Mouse (Mus musculus): ENCODE results near the gene Ppard. TPM values are rescaled to one million over a fixed set of nuclear protein-coding genes. Genes with fewer than 3 reads are reported as not detected.

Gene Ppard
- polyA plus RNA-seq, 1 experiment from 2014 or later: 1.1 TPM

DNA sequence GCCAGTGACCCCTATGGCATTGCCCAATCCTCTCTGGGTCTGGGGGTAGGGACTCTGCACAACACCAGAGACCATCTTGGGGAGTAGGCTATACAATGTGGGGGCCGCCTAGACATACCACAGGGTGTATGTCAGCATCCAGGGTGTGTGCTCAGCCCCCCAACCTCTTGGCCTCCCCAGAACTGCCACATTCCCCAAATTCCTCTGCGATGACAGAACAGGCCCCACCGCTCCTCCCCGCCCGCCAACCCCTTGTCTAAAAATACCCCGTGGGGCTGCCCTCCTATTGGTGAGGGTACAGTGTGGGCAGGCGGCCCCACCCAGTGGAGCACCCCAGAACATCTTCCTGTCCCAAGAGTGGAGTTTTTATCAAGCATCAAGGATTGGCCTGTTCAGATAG is 108.1 kb downstream of the Ppard start:
- ATAC-seq: no peak
- Histone ChIP-seq H3K27me3 (replicated peaks; ENCODE audit: control insufficient read depth, insufficient read depth, low read length) (no peaks in the 10 kb centered on the region; the same call in 1 of the 2 replicates), H3K9me3 (ENCODE audit: control insufficient read depth, low read length) (no peaks in the 10 kb centered on the region), H3K36me3 (ENCODE audit: control insufficient read depth, insufficient read depth, low read length) (no peaks in the 10 kb centered on the region), H3K9ac (ENCODE audit: low read depth, low read length) (peak overlapping the region; percentile 57; the same call in 1 of the 2 replicates), H3K4me1 (ENCODE audit: control insufficient read depth, insufficient read depth, low read depth, low read length) (peaks cover 13% of the 10 kb centered on the region), H3K4me3 (ENCODE audit: low read length) (no peak overlapping the region), H3K4me2 (ENCODE audit: low read length) (peak overlapping the region; percentile 54), H3K27ac (ENCODE audit: low read depth, low read length) (no peak overlapping the region)
- WGBS: 77% methylated on average over 7 of the region's 7 CpGs

DNA sequence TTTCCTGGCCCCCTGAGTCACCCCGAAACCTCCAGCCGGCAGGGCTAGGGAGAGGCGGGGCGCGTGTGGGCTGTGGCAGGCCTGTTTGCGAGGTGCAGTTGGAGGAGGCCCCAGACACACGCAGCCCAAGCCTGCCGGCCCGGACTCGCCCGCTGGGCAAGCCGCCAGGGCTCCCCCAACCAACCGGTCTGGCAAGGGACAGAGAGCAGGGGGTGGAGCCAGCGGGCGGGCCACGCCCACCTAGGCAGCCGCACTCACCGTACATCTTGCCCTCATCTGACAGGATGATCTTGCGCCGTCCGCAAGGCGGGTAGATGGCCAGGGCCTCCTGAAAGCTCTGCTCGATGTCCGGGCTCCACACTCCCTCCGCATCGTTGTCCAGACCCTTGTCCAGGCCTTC is 108.6 kb downstream of the Ppard start:
- peak overlapping the region; percentile 29 for H3K4me3 ChIP-seq (ENCODE audit: low read length)
- peak overlapping the region; percentile 57 for H3K9ac ChIP-seq (ENCODE audit: low read depth, low read length)
- no peaks in the 10 kb centered on the region for H3K9me3 ChIP-seq (ENCODE audit: control insufficient read depth, low read length)
- H3K36me3 ChIP-seq (ENCODE audit: control insufficient read depth, insufficient read depth, low read length): no peaks in the 10 kb centered on the region
- peaks cover 18% of the 10 kb centered on the region for H3K4me1 ChIP-seq (ENCODE audit: control insufficient read depth, insufficient read depth, low read depth, low read length)
- H3K27ac ChIP-seq (ENCODE audit: low read depth, low read length): no peak overlapping the region
- 4% methylated on average over 26 of the region's 26 CpGs for WGBS
- no peaks in the 10 kb centered on the region; the same call in 1 of the 2 replicates for H3K27me3 ChIP-seq (replicated peaks; ENCODE audit: control insufficient read depth, insufficient read depth, low read length)
- peak overlapping the region; percentile 54 for H3K4me2 ChIP-seq (ENCODE audit: low read length)
- peak; percentile 77 for ATAC-seq

DNA sequence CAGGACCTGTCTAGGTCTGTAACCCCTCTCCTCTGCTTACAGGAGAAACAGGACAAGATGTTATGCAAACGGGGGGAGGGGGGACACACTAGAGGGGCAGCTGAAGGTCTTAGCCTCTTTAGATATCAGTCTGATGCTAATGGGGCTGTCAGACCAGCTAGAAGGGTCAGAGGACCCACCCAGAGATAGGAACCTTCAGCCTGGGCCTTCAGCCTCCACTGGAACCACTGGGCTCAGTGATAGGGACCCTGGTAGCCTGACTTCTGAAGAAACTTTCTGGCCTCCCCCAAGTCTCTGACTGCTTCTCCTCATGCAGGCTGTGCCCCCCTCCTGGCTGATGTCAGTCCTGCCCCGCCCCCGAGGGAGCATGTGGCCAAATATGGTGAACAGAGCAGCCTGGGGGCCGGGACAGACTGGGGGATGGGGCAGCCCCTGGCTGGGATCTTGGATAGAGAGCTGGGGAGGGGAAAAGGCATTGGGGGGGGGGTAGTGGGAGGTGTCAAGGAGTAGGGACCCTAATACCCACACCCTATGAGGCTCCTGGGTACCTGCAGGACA is 111.6 kb downstream of the Ppard start:
- H3K9ac ChIP-seq (ENCODE audit: low read depth, low read length): no peak overlapping the region
- H3K4me1 ChIP-seq (ENCODE audit: control insufficient read depth, insufficient read depth, low read depth, low read length): peaks cover 18% of the 10 kb centered on the region
- H3K4me2 ChIP-seq (ENCODE audit: low read length): no peak overlapping the region
- no peak for ATAC-seq
- peaks cover 3% of the 10 kb centered on the region; the same call in 1 of the 2 replicates for H3K27me3 ChIP-seq (replicated peaks; ENCODE audit: control insufficient read depth, insufficient read depth, low read length)
- no peak overlapping the region for H3K4me3 ChIP-seq (ENCODE audit: low read length)
- no peak overlapping the region for H3K27ac ChIP-seq (ENCODE audit: low read depth, low read length)
- H3K9me3 ChIP-seq (ENCODE audit: control insufficient read depth, low read length): no peaks in the 10 kb centered on the region
- H3K36me3 ChIP-seq (ENCODE audit: control insufficient read depth, insufficient read depth, low read length): no peaks in the 10 kb centered on the region
- 43% methylated on average over 4 of the region's 4 CpGs for WGBS

DNA sequence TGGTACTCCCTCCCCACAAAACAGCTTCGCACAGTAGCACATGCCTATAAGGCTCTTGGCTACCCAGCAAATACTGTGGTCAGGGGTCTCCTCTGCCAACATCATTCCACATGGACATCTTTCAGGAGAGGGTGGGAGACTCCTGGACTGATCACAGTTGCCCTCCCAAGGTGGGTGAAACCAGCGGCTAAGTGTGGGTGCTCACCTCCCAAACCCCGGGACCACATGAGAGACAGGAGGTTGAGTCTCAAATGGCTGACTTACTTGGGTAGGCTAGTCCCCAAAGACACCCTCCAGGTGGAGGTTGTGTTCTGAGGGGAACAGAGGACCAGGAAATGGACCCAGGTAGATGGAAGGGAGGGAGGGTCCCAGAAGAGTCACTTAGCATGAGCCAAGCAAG is 112.2 kb downstream of the Ppard start:
- no peak overlapping the region for H3K9ac ChIP-seq (ENCODE audit: low read depth, low read length)
- no peak overlapping the region for H3K27ac ChIP-seq (ENCODE audit: low read depth, low read length)
- no peak overlapping the region for H3K4me2 ChIP-seq (ENCODE audit: low read length)
- no peaks in the 10 kb centered on the region for H3K36me3 ChIP-seq (ENCODE audit: control insufficient read depth, insufficient read depth, low read length)
- H3K4me1 ChIP-seq (ENCODE audit: control insufficient read depth, insufficient read depth, low read depth, low read length): peaks cover 18% of the 10 kb centered on the region
- H3K4me3 ChIP-seq (ENCODE audit: low read length): no peak overlapping the region
- no peaks in the 10 kb centered on the region for H3K9me3 ChIP-seq (ENCODE audit: control insufficient read depth, low read length)
- H3K27me3 ChIP-seq (replicated peaks; ENCODE audit: control insufficient read depth, insufficient read depth, low read length): peaks cover 4% of the 10 kb centered on the region; the same call in 1 of the 2 replicates
- ATAC-seq: no peak
- 71% methylated on average over 3 of the region's 3 CpGs for whole genome bisulfite sequencing

DNA sequence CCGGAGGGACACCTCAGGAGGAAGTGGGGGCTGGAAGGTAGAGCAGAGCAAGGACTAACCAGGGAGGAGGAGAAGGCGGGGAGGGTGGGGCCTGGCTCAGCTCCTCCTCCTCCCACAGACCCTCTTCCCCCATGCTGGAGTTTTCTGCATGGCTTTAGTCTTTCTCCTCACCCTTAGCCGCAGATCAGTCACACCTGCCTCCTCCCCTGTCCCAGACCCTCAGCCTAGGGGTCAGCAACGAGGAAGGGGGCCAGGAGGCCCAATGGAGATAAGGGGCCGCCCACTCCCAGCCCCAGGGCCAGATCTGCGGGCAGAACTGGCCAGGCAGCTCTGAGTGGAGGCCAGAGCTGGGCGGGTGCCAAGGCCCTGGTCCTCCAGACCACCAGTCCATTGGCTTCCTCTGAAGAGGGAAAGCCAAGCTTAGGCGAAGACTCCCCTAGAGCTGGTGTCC is 112.8 kb downstream of the Ppard start:
- H3K27me3 ChIP-seq (replicated peaks; ENCODE audit: control insufficient read depth, insufficient read depth, low read length): peaks cover 4% of the 10 kb centered on the region; the same call in 1 of the 2 replicates
- no peak overlapping the region for H3K4me2 ChIP-seq (ENCODE audit: low read length)
- 13% methylated on average over 7 of the region's 8 CpGs for WGBS
- no peak overlapping the region for H3K27ac ChIP-seq (ENCODE audit: low read depth, low read length)
- H3K4me3 ChIP-seq (ENCODE audit: low read length): no peak overlapping the region
- peaks cover 25% of the 10 kb centered on the region for H3K4me1 ChIP-seq (ENCODE audit: control insufficient read depth, insufficient read depth, low read depth, low read length)
- no peak for ATAC-seq
- H3K36me3 ChIP-seq (ENCODE audit: control insufficient read depth, insufficient read depth, low read length): no peaks in the 10 kb centered on the region
- no peak overlapping the region for H3K9ac ChIP-seq (ENCODE audit: low read depth, low read length)
- no peaks in the 10 kb centered on the region for H3K9me3 ChIP-seq (ENCODE audit: control insufficient read depth, low read length)

DNA sequence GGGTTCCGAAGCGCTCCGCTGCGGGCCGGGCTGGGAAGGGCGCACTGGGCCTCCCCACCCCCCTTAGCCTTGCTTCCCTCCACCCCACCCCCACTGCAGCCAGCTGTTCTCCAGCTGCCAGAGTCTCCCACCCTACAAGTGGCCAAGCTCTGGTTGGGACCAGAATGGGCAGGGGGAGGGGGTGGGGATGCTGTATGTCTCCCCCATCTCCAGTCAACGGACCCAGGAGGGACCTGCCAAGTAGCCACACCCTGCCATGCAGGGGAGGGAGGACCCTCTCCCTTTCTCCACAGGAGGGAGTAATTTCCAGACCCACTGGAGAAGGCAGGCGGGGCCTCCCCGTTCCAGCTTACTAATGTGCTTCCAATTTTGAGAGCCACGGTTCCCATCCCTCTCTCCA is 113.4 kb downstream of the Ppard start:
- Histone ChIP-seq H3K4me1 (ENCODE audit: control insufficient read depth, insufficient read depth, low read depth, low read length) (peaks cover 24% of the 10 kb centered on the region), H3K36me3 (ENCODE audit: control insufficient read depth, insufficient read depth, low read length) (no peaks in the 10 kb centered on the region), H3K9me3 (ENCODE audit: control insufficient read depth, low read length) (no peaks in the 10 kb centered on the region), H3K27me3 (replicated peaks; ENCODE audit: control insufficient read depth, insufficient read depth, low read length) (peaks cover 4% of the 10 kb centered on the region; the same call in 1 of the 2 replicates), H3K4me2 (ENCODE audit: low read length) (no peak overlapping the region), H3K4me3 (ENCODE audit: low read length) (no peak overlapping the region), H3K27ac (ENCODE audit: low read depth, low read length) (no peak overlapping the region), H3K9ac (ENCODE audit: low read depth, low read length) (no peak overlapping the region)
- ATAC-seq: no peak
- WGBS: 12% methylated on average over 9 of the region's 10 CpGs

DNA sequence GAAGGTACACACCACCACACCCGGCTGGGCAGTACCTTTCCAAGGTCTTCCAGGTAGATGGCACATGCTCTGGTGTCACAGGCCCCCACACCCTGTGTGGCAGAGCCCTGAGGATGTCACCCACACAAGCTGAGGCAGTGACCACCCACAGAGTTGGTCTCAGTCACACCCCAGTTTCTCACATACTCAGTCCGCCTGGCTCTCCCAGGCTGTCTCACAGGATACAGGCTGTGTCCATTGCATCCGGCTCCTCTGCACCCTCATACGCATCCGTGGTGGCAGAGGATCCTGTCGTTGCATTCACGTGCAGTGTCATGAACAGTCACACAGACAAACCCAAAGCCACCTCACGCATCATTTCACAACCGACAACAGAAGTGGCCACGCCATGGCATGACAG is 114.8 kb downstream of the Ppard start:
- Histone ChIP-seq H3K27ac (ENCODE audit: low read depth, low read length) (no peak overlapping the region), H3K36me3 (ENCODE audit: control insufficient read depth, insufficient read depth, low read length) (no peaks in the 10 kb centered on the region), H3K27me3 (replicated peaks; ENCODE audit: control insufficient read depth, insufficient read depth, low read length) (peaks cover 12% of the 10 kb centered on the region), H3K4me2 (ENCODE audit: low read length) (no peak overlapping the region), H3K4me1 (ENCODE audit: control insufficient read depth, insufficient read depth, low read depth, low read length) (peaks cover 18% of the 10 kb centered on the region), H3K9me3 (ENCODE audit: control insufficient read depth, low read length) (no peaks in the 10 kb centered on the region), H3K9ac (ENCODE audit: low read depth, low read length) (no peak overlapping the region), H3K4me3 (ENCODE audit: low read length) (no peak overlapping the region)
- WGBS: 86% methylated on average over 10 of the region's 10 CpGs
- ATAC-seq: no peak

DNA sequence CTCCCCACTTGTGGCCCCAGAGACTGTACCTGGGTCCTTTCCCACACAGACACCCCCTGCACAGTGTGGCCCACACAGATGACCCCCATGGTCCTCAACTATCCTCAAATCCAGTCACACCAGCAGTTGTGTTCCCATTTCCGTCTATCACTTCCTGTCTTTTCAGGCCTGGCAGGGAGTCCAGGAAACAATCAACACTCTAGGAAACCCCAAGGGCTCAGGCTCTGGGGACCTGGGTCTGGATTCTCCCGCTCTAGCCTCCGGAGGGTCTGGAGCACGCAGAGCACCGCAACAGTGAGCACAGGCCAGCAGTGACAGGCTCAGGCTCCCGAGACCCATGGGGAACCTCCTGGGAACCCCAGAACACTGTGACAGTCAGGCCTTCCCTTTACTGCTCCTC is 115.7 kb downstream of the Ppard start:
- H3K4me1 ChIP-seq (ENCODE audit: control insufficient read depth, insufficient read depth, low read depth, low read length): peaks cover 18% of the 10 kb centered on the region
- H3K27ac ChIP-seq (ENCODE audit: low read depth, low read length): no peak overlapping the region
- peaks cover 15% of the 10 kb centered on the region for H3K27me3 ChIP-seq (replicated peaks; ENCODE audit: control insufficient read depth, insufficient read depth, low read length)
- H3K9me3 ChIP-seq (ENCODE audit: control insufficient read depth, low read length): no peaks in the 10 kb centered on the region
- no peak for ATAC-seq
- WGBS: 53% methylated on average over 6 of the region's 6 CpGs
- no peaks in the 10 kb centered on the region for H3K36me3 ChIP-seq (ENCODE audit: control insufficient read depth, insufficient read depth, low read length)
- no peak overlapping the region for H3K4me2 ChIP-seq (ENCODE audit: low read length)
- no peak overlapping the region for H3K9ac ChIP-seq (ENCODE audit: low read depth, low read length)
- H3K4me3 ChIP-seq (ENCODE audit: low read length): no peak overlapping the region

DNA sequence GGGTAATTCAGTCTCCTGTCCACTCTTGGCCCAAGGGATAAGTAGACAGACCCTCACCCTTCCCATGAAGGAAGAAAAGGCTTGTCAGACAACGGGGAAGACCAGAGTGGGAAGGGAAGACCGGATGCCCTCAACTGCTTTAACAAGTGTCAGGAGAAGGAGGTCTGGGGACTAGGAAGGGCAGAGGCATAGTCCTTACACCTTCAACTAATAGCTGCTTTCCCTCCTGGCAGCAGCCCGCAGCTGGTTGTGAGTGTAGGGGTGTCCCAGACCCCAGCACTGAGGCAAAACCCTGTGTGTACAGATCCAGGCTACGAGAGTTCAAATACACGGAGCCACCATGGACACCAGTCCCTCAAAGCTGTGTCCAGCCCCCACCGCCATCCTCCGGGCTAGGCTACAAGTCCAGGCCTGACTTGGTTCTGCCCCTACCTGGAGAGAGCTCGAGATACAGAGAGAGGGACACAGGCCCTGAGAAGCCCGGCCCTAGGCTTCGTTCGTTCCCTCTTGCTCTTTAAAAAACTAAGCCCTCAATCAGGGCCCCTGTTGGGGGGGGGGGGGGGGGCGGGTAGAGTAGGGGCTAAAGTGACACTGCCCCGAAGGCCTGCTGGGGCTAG is 116.9 kb downstream of the Ppard start:
- no peak overlapping the region for H3K27ac ChIP-seq (ENCODE audit: low read depth, low read length)
- peaks cover 15% of the 10 kb centered on the region for H3K27me3 ChIP-seq (replicated peaks; ENCODE audit: control insufficient read depth, insufficient read depth, low read length)

More for the DNA sequence above, 116.9 kb downstream of the Ppard start:
- Histone ChIP-seq H3K4me2 (ENCODE audit: low read length) (peak overlapping the region; percentile 92), H3K9ac (ENCODE audit: low read depth, low read length) (peak overlapping the region; percentile 73), H3K9me3 (ENCODE audit: control insufficient read depth, low read length) (no peaks in the 10 kb centered on the region), H3K36me3 (ENCODE audit: control insufficient read depth, insufficient read depth, low read length) (no peaks in the 10 kb centered on the region), H3K4me1 (ENCODE audit: control insufficient read depth, insufficient read depth, low read depth, low read length) (peaks cover 18% of the 10 kb centered on the region), H3K4me3 (ENCODE audit: low read length) (peak overlapping the region; percentile 66)
- ATAC-seq: no peak
- 17% methylated on average over 11 of the region's 13 CpGs for WGBS

All from hindbrain, embryonic 16.5 days (tissue).